Mouse (Mus musculus) embryonic facial prominence, embryonic 14.5 days (tissue): ENCODE measurements around the gene Krtap28-10. TPM values are rescaled to one million over a fixed set of nuclear protein-coding genes. Genes with fewer than 3 reads are reported as not detected.

Experiments used
- ATAC-seq: fragments of 200-750 bp; cut with Nextera tagmentation; 2 replicates; pipeline ENCODE4 v1.8.0; 2017; ENCODE audit warnings: low read depth, moderate number of reproducible peaks, moderate TSS enrichment
- DNase-seq: peaks from one replicate; pipeline ENCODE4 v3.0.0-alpha.2; 2015; ENCODE audit warnings: low spot score
- H3K27ac ChIP-seq: fragments of 300-500 bp; sonication (generic); replicated peaks from 2 replicates; pipeline ENCODE4 v1.5.1; 2014; ENCODE audit warnings: low read depth, mild to moderate bottlenecking, low read length, moderate library complexity
- H3K27me3 ChIP-seq: fragments of 300-500 bp; sonication (generic); replicated peaks from 2 replicates; pipeline ENCODE4 v1.6.1; 2014; ENCODE audit warnings: low read length; ENCODE audit not compliant: control insufficient read depth, insufficient read depth
- H3K36me3 ChIP-seq: fragments of 300-500 bp; sonication (generic); 2 replicates; pipeline ENCODE4 v1.6.1; 2014; ENCODE audit warnings: low read length, mixed read lengths; ENCODE audit not compliant: control insufficient read depth, insufficient read depth
- H3K4me1 ChIP-seq: fragments of 300-500 bp; sonication (generic); 2 replicates; pipeline ENCODE4 v1.6.1; 2014; ENCODE audit warnings: antibody characterized with exemption, low read length; ENCODE audit not compliant: control insufficient read depth, insufficient read depth
- H3K4me2 ChIP-seq: fragments of 300-500 bp; sonication (generic); 2 replicates; pipeline ENCODE4 v1.6.1; 2014; ENCODE audit warnings: low read depth, mild to moderate bottlenecking, low read length, moderate library complexity, mixed read lengths
- H3K4me3 ChIP-seq: fragments of 300-500 bp; sonication (generic); 2 replicates; pipeline ENCODE4 v1.5.1; 2014; ENCODE audit warnings: low read depth, mild to moderate bottlenecking, low read length
- H3K9ac ChIP-seq: fragments of 300-500 bp; sonication (generic); 2 replicates; pipeline ENCODE4 v1.6.1; 2014; ENCODE audit warnings: low read depth, mild to moderate bottlenecking, low read length, moderate library complexity, mixed read lengths
- H3K9me3 ChIP-seq: fragments of 300-500 bp; sonication (generic); 2 replicates; pipeline ENCODE4 v1.6.1; 2016; ENCODE audit warnings: low read length; ENCODE audit not compliant: control insufficient read depth
- WGBS: fragments of 180-500 bp; shearing (Covaris S2); extraction: QIAGEN DNeasy Blood & Tissue Kit; methylation state at CpG from one replicate; pipeline ENCODE4 v1.1.7; 2014; 5-methylcytosine and 5-hydroxymethylcytosine counted together
- polyA plus RNA-seq: library from polyadenylated mRNA; unstranded; fragments of >200 nt; fragmentation: Nextera tagmentation; extraction: Ambion mirVana; gene quantifications from 2 replicates; pipeline ENCODE4 v1.2.1, GENCODE M21; 2014

The Krtap28-10 gene
- 0.36 TPM in 1 of 2 replicates, not detected in the other for polyA plus RNA-seq

DNA sequence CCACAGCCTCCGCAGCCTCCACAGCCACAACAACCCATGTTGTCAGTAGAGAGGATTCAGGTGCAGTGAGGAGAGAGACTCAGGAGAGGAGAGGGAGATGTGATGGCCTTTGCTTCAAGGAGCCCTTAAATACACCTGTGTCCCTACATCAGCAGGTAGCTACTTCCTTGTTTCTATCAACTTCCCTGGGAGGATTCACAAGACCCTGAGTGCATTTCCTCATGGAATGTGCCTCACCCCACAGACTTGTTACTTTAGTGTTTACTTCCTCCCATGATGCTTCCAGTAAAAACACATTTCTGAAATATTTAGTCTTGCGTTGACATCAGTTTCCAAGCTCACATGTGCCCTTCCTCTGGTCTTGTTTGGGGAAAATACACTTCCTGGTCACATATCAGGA lies at the start of gene Krtap28-10:
Gene Krtap28-10, minus strand, starts transcription at position 101 of the 400 bp plus-strand sequence.
- H3K4me2 ChIP-seq: no peak within 1 kb of the TSS
- 93% methylated on average over 2 of the region's 2 CpGs for whole genome bisulfite sequencing
- H3K4me3 ChIP-seq: no peak within 1 kb of the TSS
- ATAC-seq (no peak), DNase-seq (no peak)
- no peak within 1 kb of the TSS for H3K9ac ChIP-seq
- H3K9me3 ChIP-seq: no peaks in the 10 kb centered on the region
- no peak within 1 kb of the TSS for H3K27ac ChIP-seq
- H3K4me1 ChIP-seq: no peaks in the 10 kb centered on the region
- H3K27me3 ChIP-seq: no peaks in the 10 kb centered on the region
- no peaks in the 10 kb centered on the region for H3K36me3 ChIP-seq

DNA sequence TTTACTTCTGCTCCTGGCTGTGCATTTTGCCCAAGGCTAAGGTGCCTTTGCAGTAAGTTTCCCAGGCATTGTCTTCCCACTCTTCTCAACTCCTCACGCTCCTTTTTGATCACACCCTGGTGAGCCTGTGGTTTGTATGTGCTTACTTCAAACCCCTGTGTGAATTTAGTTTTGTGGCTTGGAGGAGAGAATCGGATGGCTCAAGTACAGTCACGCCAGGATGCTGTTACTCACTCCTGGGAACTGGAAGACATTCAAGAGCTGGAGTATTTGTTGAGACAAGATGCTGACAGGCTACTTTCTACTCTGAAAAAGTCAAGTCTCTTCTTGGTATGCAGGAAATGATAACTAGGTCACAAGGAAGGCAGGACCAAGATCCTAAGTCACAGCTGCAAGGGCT lies 49.0 kb upstream of the Krtap28-10 start:
- H3K36me3 ChIP-seq: no peaks in the 10 kb centered on the region
- WGBS: 46% methylated on average over 3 of the region's 3 CpGs
- H3K9ac ChIP-seq: no peak overlapping the region
- H3K27ac ChIP-seq: no peak overlapping the region
- no peak overlapping the region for H3K4me3 ChIP-seq
- no peaks in the 10 kb centered on the region for H3K9me3 ChIP-seq
- H3K4me2 ChIP-seq: no peak overlapping the region
- H3K4me1 ChIP-seq: no peaks in the 10 kb centered on the region
- no peaks in the 10 kb centered on the region for H3K27me3 ChIP-seq
- no peak for DNase-seq
- no peak for ATAC-seq

DNA sequence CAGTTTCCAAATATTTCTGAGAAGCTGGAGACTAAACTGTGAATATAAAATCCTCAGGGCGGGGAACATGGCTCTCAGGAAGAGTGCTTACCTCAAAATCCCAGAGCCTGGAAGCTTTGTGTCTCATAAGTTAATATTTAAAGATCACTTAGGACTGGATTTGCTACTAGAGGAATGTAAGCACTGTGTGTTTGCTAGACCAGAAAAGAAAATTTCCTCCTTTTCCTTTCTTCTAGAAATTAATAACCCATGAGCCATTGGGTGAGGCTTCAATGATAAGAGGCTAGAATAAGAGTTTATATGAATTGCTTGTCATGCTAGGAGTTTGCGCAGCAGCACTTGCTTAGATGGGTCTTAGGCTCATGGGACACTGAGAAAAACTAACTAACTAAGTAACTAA lies 42.5 kb upstream of the Krtap28-10 start:
- Histone ChIP-seq H3K4me2 (no peak overlapping the region), H3K4me3 (no peak overlapping the region), H3K9ac (no peak overlapping the region), H3K4me1 (no peaks in the 10 kb centered on the region), H3K9me3 (no peaks in the 10 kb centered on the region), H3K27me3 (no peaks in the 10 kb centered on the region), H3K36me3 (no peaks in the 10 kb centered on the region), H3K27ac (no peak overlapping the region)
- WGBS: 88% methylated on average over 2 of the region's 2 CpGs
- ATAC-seq (no peak), DNase-seq (no peak)

DNA sequence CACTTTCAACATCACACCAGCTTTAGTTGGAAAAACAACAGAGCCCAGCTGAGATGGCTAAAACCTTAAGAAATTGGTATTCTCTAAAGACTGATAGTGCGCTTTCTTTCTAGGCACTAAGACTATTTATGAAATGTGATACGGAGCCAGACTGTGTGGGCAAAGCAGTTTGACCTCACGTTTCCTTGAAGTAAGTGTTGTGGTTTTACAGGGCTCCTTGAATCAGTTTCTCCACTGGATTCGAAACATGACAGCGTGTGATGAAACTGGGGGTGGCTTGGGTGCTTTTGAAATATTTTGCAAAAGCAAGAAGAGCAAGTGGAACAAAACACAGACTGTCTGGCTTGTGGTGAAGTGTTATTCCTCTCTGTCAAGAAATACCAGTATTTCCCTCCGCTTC lies 34.7 kb upstream of the Krtap28-10 start:
- WGBS: 55% methylated on average over 6 of the region's 6 CpGs
- no peak overlapping the region for H3K4me2 ChIP-seq
- ATAC-seq: no peak
- H3K27ac ChIP-seq: no peak overlapping the region
- H3K4me3 ChIP-seq: no peak overlapping the region
- H3K9ac ChIP-seq: no peak overlapping the region
- no peaks in the 10 kb centered on the region for H3K27me3 ChIP-seq
- H3K4me1 ChIP-seq: no peaks in the 10 kb centered on the region
- H3K36me3 ChIP-seq: no peaks in the 10 kb centered on the region
- H3K9me3 ChIP-seq: no peaks in the 10 kb centered on the region
- no peak for DNase-seq

DNA sequence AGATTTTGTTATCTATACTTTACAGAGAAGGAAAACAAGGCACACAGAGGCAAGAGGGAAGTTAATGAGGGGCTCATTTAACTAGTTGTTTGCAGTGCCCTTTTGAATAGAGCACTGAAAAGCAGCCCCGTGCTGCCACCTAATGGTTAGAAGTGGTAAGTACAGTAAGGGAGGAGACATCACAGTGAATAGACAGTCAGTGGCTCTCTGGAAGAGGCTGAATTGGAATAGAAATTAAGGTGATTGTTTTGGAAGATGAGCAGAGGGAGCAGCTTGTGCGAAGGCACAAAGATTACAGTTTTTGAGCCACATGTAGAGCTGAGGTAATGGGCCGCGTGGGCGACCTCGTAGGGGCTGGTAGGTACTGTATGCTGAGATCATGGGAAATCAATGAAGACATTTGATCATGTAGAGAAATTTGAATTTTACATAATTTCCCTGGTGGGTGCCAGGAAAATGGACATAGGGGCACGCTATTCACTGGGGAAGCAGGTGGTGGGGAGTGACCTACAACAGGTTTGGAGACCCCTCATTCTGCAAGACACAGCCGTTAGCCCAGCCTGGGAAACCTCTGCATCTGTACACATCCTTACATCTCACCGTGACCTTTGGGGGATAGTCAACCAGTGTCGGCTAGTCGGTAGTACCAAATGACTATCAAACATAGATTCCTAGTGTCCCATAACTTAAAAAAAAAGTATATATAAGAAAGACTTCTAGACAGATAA lies 34.1 kb upstream of the Krtap28-10 start:
- peak; percentile 76; the same call in 1 of the 2 replicates for ATAC-seq
- H3K4me3 ChIP-seq: peak overlapping the region; percentile 17; the same call in 1 of the 2 replicates
- WGBS: 41% methylated on average over 11 of the region's 11 CpGs

DNA sequence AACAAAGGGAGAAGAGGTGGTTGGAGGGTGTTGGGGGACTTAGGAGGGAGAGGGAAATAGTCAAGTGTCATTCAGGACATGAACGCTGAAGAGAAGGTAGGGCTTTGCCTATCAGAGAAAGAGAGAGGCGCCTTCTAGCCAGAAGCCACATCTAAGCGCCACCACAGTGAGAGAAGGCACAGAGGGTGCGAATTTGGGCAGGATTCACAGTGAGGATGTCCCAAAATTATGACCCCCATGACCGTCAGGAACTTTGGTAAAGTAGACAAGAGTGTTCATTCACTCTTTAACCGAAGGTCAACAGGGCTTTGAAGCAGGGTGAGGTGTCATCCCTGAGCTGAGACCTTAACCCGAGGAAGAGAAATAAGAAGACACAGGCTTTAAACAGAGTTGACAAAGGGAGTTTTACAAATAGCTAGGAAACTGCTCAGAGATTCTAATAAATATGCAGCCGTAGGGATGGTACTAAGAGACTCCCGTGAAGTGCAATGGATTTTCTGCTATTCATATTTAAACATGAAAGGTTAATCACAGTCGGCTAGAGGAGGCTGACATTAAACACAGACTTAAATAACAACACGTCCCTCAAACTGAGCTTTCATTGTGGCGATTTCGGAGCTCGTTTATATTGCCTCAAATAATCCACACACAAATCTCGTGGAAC lies 33.4 kb upstream of the Krtap28-10 start:
- Histone ChIP-seq H3K27ac (no peak overlapping the region), H3K9me3 (no peaks in the 10 kb centered on the region), H3K27me3 (no peaks in the 10 kb centered on the region), H3K4me3 (peak overlapping the region; percentile 17; the same call in 1 of the 2 replicates), H3K4me1 (no peaks in the 10 kb centered on the region), H3K4me2 (peak overlapping the region; percentile 39), H3K36me3 (no peaks in the 10 kb centered on the region), H3K9ac (no peak overlapping the region)
- ATAC-seq (no peak), DNase-seq (no peak)
- WGBS: 40% methylated on average over 15 of the region's 15 CpGs

More for the DNA sequence above, 34.1 kb upstream of the Krtap28-10 start:
- peak overlapping the region; percentile 39 for H3K4me2 ChIP-seq
- H3K4me1 ChIP-seq: no peaks in the 10 kb centered on the region
- H3K27ac ChIP-seq: no peak overlapping the region
- no peaks in the 10 kb centered on the region for H3K9me3 ChIP-seq
- DNase-seq: peak; percentile 55
- H3K27me3 ChIP-seq: no peaks in the 10 kb centered on the region
- no peak overlapping the region for H3K9ac ChIP-seq
- H3K36me3 ChIP-seq: no peaks in the 10 kb centered on the region

DNA sequence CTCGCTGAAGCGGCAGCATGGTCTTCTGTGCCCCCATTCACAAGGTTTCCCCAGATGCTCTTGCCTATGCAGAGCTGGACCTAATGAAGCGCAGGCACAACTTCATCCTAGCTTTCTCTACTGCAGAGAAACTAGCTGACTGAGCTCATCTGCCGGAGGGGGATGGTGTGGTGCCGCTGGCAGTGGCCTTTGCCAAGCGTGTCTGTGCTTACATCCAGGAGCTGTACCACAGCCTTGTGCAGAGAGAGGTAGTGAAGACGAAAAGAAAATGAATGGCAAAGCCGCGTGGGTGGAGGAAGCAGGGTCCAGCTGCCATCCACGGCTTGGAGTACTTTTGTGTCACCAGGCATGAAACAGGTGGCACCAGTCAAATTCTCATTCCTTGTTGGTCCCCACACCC lies 24.9 kb upstream of the Krtap28-10 start:
- Histone ChIP-seq H3K27me3 (no peaks in the 10 kb centered on the region), H3K9ac (no peak overlapping the region), H3K4me1 (no peaks in the 10 kb centered on the region), H3K4me2 (no peak overlapping the region), H3K36me3 (no peaks in the 10 kb centered on the region), H3K27ac (no peak overlapping the region), H3K4me3 (no peak overlapping the region), H3K9me3 (no peaks in the 10 kb centered on the region)
- WGBS: 85% methylated on average over 10 of the region's 10 CpGs
- no peak for DNase-seq
- no peak for ATAC-seq

DNA sequence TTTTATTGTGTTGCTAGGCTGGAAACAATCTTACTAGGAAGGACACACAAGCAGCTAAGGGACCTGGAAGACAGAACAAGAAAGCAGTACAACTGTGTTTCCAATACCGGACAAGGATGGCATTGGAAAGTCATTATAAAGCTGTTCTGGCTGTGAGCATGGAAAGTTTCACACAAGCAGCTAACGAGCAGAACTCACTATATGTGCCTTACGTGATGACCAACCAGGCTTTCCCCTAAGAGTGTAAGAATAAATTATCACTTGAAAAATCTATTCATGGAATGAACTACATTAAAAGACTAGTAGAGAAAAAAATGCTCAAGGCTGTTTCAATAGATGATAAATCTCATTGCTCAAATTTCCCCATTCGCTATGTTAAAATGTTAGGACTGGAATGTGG lies 24.3 kb upstream of the Krtap28-10 start:
- no peak overlapping the region for H3K4me3 ChIP-seq
- H3K27me3 ChIP-seq: no peaks in the 10 kb centered on the region
- H3K36me3 ChIP-seq: no peaks in the 10 kb centered on the region
- ATAC-seq: no peak
- no peak overlapping the region for H3K9ac ChIP-seq
- WGBS: 88% methylated on average over 4 of the region's 4 CpGs
- H3K9me3 ChIP-seq: no peaks in the 10 kb centered on the region
- no peaks in the 10 kb centered on the region for H3K4me1 ChIP-seq
- no peak for DNase-seq
- H3K27ac ChIP-seq: no peak overlapping the region
- H3K4me2 ChIP-seq: no peak overlapping the region
